Mouse (Mus musculus): ENCODE measurements around the gene Spef2.

The Spef2 gene

GRCm38 (mm10) chr15:9557264-9557663 is 191.4 kb downstream of the Spef2 start:
- in situ Hi-C loops (cut with MboI, MseI) = loop anchor here (5.0 kb wide), 1 partner anchor 35 kb away; no protein-coding TSS in a partner anchor

DNA sequence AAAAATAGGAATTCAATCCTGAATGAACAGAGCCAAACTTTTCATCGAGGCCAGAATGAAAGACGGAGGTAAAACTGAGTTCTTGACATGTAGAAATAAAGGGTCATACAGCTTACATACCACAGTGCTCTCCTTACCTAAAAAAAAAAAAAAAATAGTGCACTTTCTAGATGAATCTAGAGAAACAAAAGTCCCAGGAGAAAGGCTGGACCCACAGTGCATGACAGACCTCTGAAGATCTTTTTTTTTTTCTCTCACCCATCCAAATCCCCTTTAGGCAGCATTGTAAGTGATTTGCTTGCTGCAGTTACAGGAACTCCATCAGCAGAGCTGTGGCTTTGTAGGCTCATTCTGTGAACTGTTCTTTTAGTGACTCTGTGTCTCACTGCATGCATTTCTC is 199.7 kb downstream of the Spef2 start:
- in situ Hi-C loops (cut with MboI, MseI) = no loop called here

DNA sequence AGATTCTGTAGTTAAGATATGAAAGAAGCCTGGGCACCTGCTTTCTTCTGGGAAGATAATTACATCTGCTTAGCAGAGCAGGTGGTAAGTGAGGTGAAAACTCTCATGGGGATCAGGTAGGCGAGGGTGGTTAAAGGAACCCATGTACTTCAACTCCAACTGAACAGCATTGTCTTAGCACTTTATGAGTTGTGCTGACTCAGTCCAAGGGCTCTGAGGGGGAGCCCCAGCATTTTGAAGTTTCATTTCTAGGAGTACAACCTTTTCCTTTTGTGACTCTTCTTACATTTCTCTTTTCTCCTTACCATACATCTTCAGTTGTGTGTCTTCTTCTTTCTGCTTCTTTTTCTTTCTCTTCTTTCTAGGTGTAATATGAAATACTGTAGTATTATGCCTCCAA is 213.5 kb downstream of the Spef2 start:
- in situ Hi-C loops (cut with MboI, MseI) = no loop called here

- in situ Hi-C loops (cut with MboI, MseI) = loop anchor here (5.0 kb wide), 1 partner anchor 44 kb away; no protein-coding TSS in a partner anchor
Observed at GRCm38 (mm10) chr15:9533356-9533902, 215.2 kb downstream of the Spef2 start.

DNA sequence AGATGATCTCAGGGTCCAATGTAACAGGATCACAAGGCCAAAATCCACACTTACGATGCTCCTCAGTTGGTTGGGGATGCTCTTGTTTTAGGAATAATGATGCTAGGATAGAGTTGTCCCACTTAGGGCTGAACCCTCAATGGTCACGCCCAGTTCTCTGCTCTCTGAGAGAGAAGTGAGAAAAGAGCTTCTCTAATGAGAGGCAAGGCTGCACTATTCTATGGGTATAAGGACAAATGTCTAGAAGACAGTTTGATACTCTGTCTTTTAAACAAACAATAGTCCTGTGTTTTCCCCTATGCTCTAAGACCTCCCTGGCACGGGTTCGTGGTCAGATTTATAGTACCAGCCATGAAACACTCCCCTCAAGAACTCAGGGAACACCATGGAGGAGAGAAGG is 218.6 kb downstream of the Spef2 start, which contains the start of gene Il7r:
Gene Il7r (minus strand): TSS at position 101 of the 400 bp plus-strand sequence.
- in situ Hi-C loops (cut with MboI, MseI) = loop anchor here (5.0 kb wide), 1 partner anchor 47 kb away; no protein-coding TSS in a partner anchor

DNA sequence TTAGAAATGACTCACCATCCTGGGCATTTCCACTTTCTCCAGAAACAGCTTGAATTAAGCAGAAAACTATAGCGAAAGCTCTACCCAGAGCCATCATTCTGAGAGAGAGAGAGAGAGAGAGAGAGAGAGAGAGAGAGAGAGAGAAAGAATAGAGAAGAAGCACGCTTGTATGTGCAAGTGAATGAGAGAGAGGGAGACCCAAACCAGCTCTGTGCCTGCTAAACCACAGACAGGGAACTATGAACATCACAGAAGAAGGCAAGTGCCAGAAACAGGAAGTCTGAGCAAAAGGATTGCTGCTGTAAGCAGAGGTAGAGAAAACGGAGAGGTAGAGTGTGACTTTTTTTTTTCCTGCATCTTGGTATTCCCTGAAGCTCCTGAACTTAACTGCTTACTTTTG is 219.0 kb downstream of the Spef2 start:
- in situ Hi-C loops (cut with MboI, MseI) = loop anchor here (5.0 kb wide), 1 partner anchor 48 kb away; no protein-coding TSS in a partner anchor

Measured in T-helper 2 cell (primary cell).